Mouse (Mus musculus) heart, embryonic 14.5 days (tissue): ENCODE data around the gene Mllt3. TPM values are rescaled to one million over a fixed set of nuclear protein-coding genes. Genes with fewer than 3 reads are reported as not detected.

ENCODE experiments used
- ATAC-seq: fragments of 200-750 bp; cut with Nextera tagmentation; 2 replicates; pipeline ENCODE4 v1.8.0; 2017; ENCODE audit warnings: low read depth, moderate TSS enrichment; ENCODE audit not compliant: insufficient number of reproducible peaks, insufficient read depth, low FRiP score
- H3K27ac ChIP-seq, 2 experiments: fragments of 200-500 bp in 1 of 2; fragments of 300-500 bp in 1 of 2; sonication (generic) in 1 of 2; replicated peaks in 1 of 2; 2 replicates each; pipeline ENCODE4 v1.5.1; 2012 to 2014; ENCODE audit warnings: low read depth in 2 of 2, low read length in 2 of 2, control low read depth in 1 of 2, mild to moderate bottlenecking in 1 of 2, mixed read lengths in 1 of 2; ENCODE audit not compliant: control insufficient read depth in 1 of 2, insufficient read depth in 1 of 2
- H3K27me3 ChIP-seq: fragments of 300-500 bp; sonication (generic); 2 replicates; pipeline ENCODE4 v1.6.1; 2014; ENCODE audit warnings: mild to moderate bottlenecking, low read length, control low read depth; ENCODE audit not compliant: control insufficient read depth, insufficient read depth
- H3K36me3 ChIP-seq: fragments of 300-500 bp; sonication (generic); 2 replicates; pipeline ENCODE4 v1.6.1; 2014; ENCODE audit warnings: mild to moderate bottlenecking, control low read depth, low read length, mixed read lengths; ENCODE audit not compliant: control insufficient read depth, insufficient read depth
- H3K4me1 ChIP-seq, 2 experiments: fragments of 200-500 bp in 1 of 2; fragments of 300-500 bp in 1 of 2; sonication (generic) in 1 of 2; 2 replicates each; pipeline ENCODE4 v1.6.1; 2012 to 2014; ENCODE audit warnings: low read length in 2 of 2, control low read depth in 1 of 2, mixed read lengths in 1 of 2; ENCODE audit not compliant: control insufficient read depth in 2 of 2, insufficient read depth in 2 of 2
- H3K4me2 ChIP-seq: fragments of 300-500 bp; sonication (generic); 2 replicates; pipeline ENCODE4 v1.6.1; 2014; ENCODE audit warnings: mild to moderate bottlenecking, low read length
- H3K4me3 ChIP-seq, 2 experiments: fragments of 200-500 bp in 1 of 2; fragments of 300-500 bp in 1 of 2; sonication (generic) in 1 of 2; 2 replicates each; pipeline ENCODE4 v1.5.1; 2012 to 2014; ENCODE audit warnings: low read length in 2 of 2, mild to moderate bottlenecking in 2 of 2, control low read depth in 1 of 2, low read depth in 1 of 2, moderate library complexity in 1 of 2; ENCODE audit not compliant: control insufficient read depth in 1 of 2, insufficient read depth in 1 of 2
- H3K9ac ChIP-seq: fragments of 300-500 bp; sonication (generic); 2 replicates; pipeline ENCODE4 v1.6.1; 2014; ENCODE audit warnings: mild to moderate bottlenecking, low read length
- H3K9me3 ChIP-seq: fragments of 300-500 bp; sonication (generic); 2 replicates; pipeline ENCODE4 v1.6.1; 2016; ENCODE audit warnings: low read length, control low read depth; ENCODE audit not compliant: control insufficient read depth
- WGBS: fragments of 180-500 bp; shearing (Covaris S2); extraction: QIAGEN DNeasy Blood & Tissue Kit; methylation state at CpG from one replicate; pipeline ENCODE4 v1.1.7; 2014; 5-methylcytosine and 5-hydroxymethylcytosine counted together
- polyA plus RNA-seq: library from polyadenylated mRNA; unstranded; fragments of >200 nt; fragmentation: Nextera tagmentation; extraction: Ambion mirVana; gene quantifications from 2 replicates; pipeline ENCODE4 v1.2.1, GENCODE M21; 2014

Gene Mllt3
- polyA plus RNA-seq, 1 experiment from 2014 or later, result 33.0 TPM

- no peak overlapping the region for H3K4me2 ChIP-seq
- no peak for ATAC-seq
- H3K27ac ChIP-seq, result no peak overlapping the region
- no peaks in the 10 kb centered on the region for H3K9me3 ChIP-seq
- H3K4me1 ChIP-seq, result peaks cover 2 to 14% of the 10 kb centered on the region in 2 experiments; a peak in 2 of 4 replicates
- no peaks in the 10 kb centered on the region for H3K36me3 ChIP-seq
- 79% methylated on average over 5 of the region's 5 CpGs for WGBS
- no peak overlapping the region for H3K9ac ChIP-seq
- no peak overlapping the region for H3K4me3 ChIP-seq
- H3K27me3 ChIP-seq, result no peaks in the 10 kb centered on the region
Measured at GRCm38 (mm10) chr4:87836257-87836656, 196.9 kb downstream of the Mllt3 start.

- 82% methylated on average over 6 of the region's 6 CpGs for WGBS
- no peak for ATAC-seq
Measured at GRCm38 (mm10) chr4:87835191-87835590, 198.0 kb downstream of the Mllt3 start.

DNA sequence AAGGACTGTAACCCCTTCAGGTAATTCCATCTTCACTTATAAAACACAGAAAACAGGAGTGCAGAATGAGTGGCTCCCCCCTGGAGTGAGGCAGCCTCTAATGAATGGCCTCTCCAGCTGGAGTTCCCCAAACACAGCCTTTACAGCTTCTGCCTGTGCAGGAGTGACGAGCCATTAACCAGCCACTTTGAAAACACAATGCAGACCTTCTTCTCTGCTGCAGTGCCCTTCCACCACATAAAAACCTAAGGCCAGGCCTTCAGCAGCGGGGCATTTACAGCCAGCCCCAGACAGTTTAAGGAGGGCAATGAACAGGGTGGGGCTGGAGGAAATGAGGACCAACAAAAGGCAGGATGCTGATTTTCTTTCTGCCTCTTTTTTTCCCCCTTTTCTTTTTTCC lies 198.9 kb downstream of the Mllt3 start:
- no peak for ATAC-seq
- Histone ChIP-seq H3K4me2 (no peak overlapping the region), H3K36me3 (no peaks in the 10 kb centered on the region), H3K27me3 (no peaks in the 10 kb centered on the region), H3K9ac (no peak overlapping the region), H3K9me3 (no peaks in the 10 kb centered on the region), H3K27ac (0 out of 4 replicates have a peak overlapping the region, but pooled peaks of 1 of the 2 experiments have one; percentile 8), H3K4me1 (peaks cover 0 to 1% of the 10 kb centered on the region in 2 experiments; a peak in 1 of 4 replicates), H3K4me3 (no peak overlapping the region)
- WGBS, result 66% methylated on average over 2 of the region's 2 CpGs

More at GRCm38 (mm10) chr4:87835191-87835590, 198.0 kb downstream of the Mllt3 start:
- H3K36me3 ChIP-seq, result no peaks in the 10 kb centered on the region
- H3K4me2 ChIP-seq, result no peak overlapping the region
- no peak overlapping the region for H3K27ac ChIP-seq
- H3K9ac ChIP-seq, result no peak overlapping the region
- no peaks in the 10 kb centered on the region for H3K9me3 ChIP-seq
- H3K4me3 ChIP-seq, result no peak overlapping the region
- no peaks in the 10 kb centered on the region for H3K27me3 ChIP-seq
- peaks cover 2 to 10% of the 10 kb centered on the region in 2 experiments; a peak in 2 of 4 replicates for H3K4me1 ChIP-seq

DNA sequence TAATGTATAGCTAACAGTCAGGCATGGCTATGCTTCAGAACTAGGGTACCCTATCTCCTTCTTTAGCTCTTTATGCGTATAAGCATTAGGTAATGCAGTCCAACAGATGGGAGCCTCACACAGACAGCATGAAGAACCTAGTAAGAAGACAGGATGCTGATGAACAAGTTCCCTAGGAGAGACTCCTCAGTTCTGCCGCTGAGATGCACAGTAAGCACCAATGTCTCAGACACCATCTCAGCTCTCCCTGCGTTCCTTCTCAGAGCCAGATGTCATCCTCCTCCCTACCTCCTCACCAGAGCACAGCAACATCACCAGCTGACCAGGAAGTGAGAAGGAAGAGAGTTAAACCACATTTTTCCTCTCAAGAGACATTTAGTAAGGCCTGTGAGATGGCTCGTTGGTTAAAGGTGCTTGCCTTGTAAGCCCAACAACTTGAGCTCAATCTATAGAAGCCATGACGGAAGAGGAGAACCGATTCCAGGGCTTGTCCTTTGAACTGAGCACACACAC lies 202.3 kb downstream of the Mllt3 start:
- Histone ChIP-seq H3K27me3 (no peaks in the 10 kb centered on the region), H3K4me1 (no peaks in the 10 kb centered on the region), H3K9me3 (no peaks in the 10 kb centered on the region), H3K27ac (no peak overlapping the region), H3K9ac (no peak overlapping the region), H3K4me2 (no peak overlapping the region), H3K4me3 (no peak overlapping the region), H3K36me3 (no peaks in the 10 kb centered on the region)
- ATAC-seq, result no peak
- WGBS, result 86% methylated on average over 6 of the region's 6 CpGs

- no peak overlapping the region for H3K4me3 ChIP-seq
- no peaks in the 10 kb centered on the region for H3K9me3 ChIP-seq
- no peaks in the 10 kb centered on the region for H3K4me1 ChIP-seq
- H3K27me3 ChIP-seq, result no peaks in the 10 kb centered on the region
- WGBS, result 82% methylated on average over 5 of the region's 5 CpGs
- H3K27ac ChIP-seq, result no peak overlapping the region
- no peak overlapping the region for H3K4me2 ChIP-seq
- ATAC-seq, result no peak
- no peak overlapping the region for H3K9ac ChIP-seq
- H3K36me3 ChIP-seq, result no peaks in the 10 kb centered on the region
Measured at GRCm38 (mm10) chr4:87829426-87830063, 203.6 kb downstream of the Mllt3 start.

- Histone ChIP-seq H3K4me1 (peaks cover 0 to 11% of the 10 kb centered on the region in 2 experiments; a peak in 2 of 4 replicates), H3K27ac (no peak overlapping the region), H3K36me3 (no peaks in the 10 kb centered on the region), H3K27me3 (no peaks in the 10 kb centered on the region), H3K9me3 (no peaks in the 10 kb centered on the region), H3K4me3 (no peak overlapping the region), H3K9ac (no peak overlapping the region), H3K4me2 (no peak overlapping the region)
- WGBS, result 73% methylated on average over 5 of the region's 5 CpGs
- ATAC-seq, result no peak
Measured at GRCm38 (mm10) chr4:87826336-87826735, 206.8 kb downstream of the Mllt3 start.

DNA sequence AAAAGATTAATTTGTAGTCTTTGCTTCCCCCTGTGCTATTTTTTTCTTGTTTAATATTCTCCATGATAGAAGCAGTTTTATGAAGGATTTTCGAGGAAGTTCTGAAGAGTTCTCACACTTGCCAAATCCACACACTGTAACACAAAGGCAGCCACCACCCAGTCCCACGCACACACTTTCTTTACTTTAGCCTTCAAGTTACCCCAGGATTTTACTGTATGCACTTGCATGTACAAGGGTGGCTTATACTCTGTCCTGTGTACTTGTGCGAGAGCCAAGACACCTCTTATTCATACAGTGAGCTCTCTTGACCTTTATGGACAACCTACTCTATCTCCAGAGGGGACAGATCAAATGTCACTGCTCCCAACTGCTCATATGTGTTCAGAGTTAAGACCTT lies 209.5 kb downstream of the Mllt3 start:
- Histone ChIP-seq H3K4me1 (peaks cover 2 to 11% of the 10 kb centered on the region in 2 experiments; a peak in 3 of 4 replicates), H3K4me2 (no peak overlapping the region), H3K27me3 (no peaks in the 10 kb centered on the region), H3K9ac (no peak overlapping the region), H3K9me3 (no peaks in the 10 kb centered on the region), H3K27ac (no peak overlapping the region), H3K4me3 (no peak overlapping the region), H3K36me3 (no peaks in the 10 kb centered on the region)
- 71% methylated on average over 3 of the region's 3 CpGs for WGBS
- ATAC-seq, result no peak
